Mouse (Mus musculus) hindbrain, embryonic 13.5 days (tissue): ENCODE data around the gene Pced1b. TPM values are rescaled to one million over a fixed set of nuclear protein-coding genes. Genes with fewer than 3 reads are reported as not detected.
"Not testable (repeated sequence)": the region's sequence is repeated elsewhere in the genome, so short reads cannot be mapped to it uniquely, and the experiment has no call there.

Experiments used
- ATAC-seq: fragments of 200-750 bp; cut with Nextera tagmentation; 2 replicates; pipeline ENCODE4 v1.8.0; 2017; ENCODE audit warnings: moderate TSS enrichment; ENCODE audit not compliant: low FRiP score
- H3K27ac ChIP-seq: fragments of 300-500 bp; sonication (generic); 2 replicates; pipeline ENCODE4 v1.5.1; 2015; ENCODE audit warnings: inconsistent platforms, mild to moderate bottlenecking, moderate library complexity
- H3K27me3 ChIP-seq: fragments of 300-500 bp; sonication (generic); 2 replicates; pipeline ENCODE4 v1.6.1; 2015; ENCODE audit warnings: mild to moderate bottlenecking, inconsistent platforms
- H3K36me3 ChIP-seq: fragments of 300-500 bp; sonication (generic); 2 replicates; pipeline ENCODE4 v1.6.1; 2015; ENCODE audit warnings: mild to moderate bottlenecking, inconsistent platforms
- H3K4me1 ChIP-seq: fragments of 300-500 bp; sonication (generic); replicated peaks from 2 replicates; pipeline ENCODE4 v1.6.1; 2015; ENCODE audit warnings: inconsistent platforms
- H3K4me2 ChIP-seq: fragments of 300-500 bp; sonication (generic); 2 replicates; pipeline ENCODE4 v1.6.1; 2015; ENCODE audit warnings: inconsistent platforms, mild to moderate bottlenecking, moderate library complexity
- H3K4me3 ChIP-seq: fragments of 300-500 bp; sonication (generic); 2 replicates; pipeline ENCODE4 v1.5.1; 2015; ENCODE audit warnings: mild to moderate bottlenecking, inconsistent platforms
- H3K9ac ChIP-seq: fragments of 300-500 bp; sonication (generic); 2 replicates; pipeline ENCODE4 v1.6.1; 2015; ENCODE audit warnings: mild to moderate bottlenecking, inconsistent platforms
- H3K9me3 ChIP-seq: fragments of 300-500 bp; sonication (generic); 2 replicates; pipeline ENCODE4 v1.6.1; 2016; ENCODE audit warnings: inconsistent platforms
- WGBS: fragments of 180-500 bp; shearing (Covaris S2); methylation state at CpG from one replicate; pipeline ENCODE4 v1.1.7; 2015; 5-methylcytosine and 5-hydroxymethylcytosine counted together
- polyA plus RNA-seq: library from polyadenylated mRNA; unstranded; fragments of >200 nt; fragmentation: Nextera tagmentation; extraction: Ambion mirVana; gene quantifications from 2 replicates; pipeline ENCODE4 v1.2.1, GENCODE M21; 2015

The Pced1b gene
- polyA plus RNA-seq, 1 experiment from 2014 or later: 4.5 TPM

DNA sequence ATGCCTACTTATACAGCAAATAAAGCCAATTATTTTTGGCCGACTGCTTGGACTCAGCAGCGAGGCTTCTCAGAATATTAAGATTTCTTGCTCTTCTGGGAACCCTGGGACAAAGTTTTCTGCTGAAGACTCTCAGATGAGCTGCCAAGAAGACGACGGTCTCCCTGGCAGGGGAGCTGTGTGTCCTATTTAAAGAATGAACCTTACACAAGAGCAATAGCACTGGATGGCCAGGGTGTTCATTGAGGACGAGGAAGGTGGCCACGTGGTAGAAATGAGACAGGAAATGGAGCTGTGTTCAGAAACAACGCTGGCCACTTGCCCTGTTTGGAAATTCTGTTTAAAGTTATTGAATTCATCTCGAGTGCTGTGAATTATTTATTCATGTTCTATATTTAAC lies 104.1 kb downstream of the Pced1b start:
- Histone ChIP-seq H3K4me1 (no peaks in the 10 kb centered on the region), H3K4me3 (no peak overlapping the region), H3K9ac (no peak overlapping the region), H3K4me2 (no peak overlapping the region), H3K27ac (no peak overlapping the region), H3K9me3 (no peaks in the 10 kb centered on the region), H3K27me3 (no peaks in the 10 kb centered on the region), H3K36me3 (no peaks in the 10 kb centered on the region)
- WGBS: 79% methylated on average over 8 of the region's 8 CpGs
- no peak for ATAC-seq

DNA sequence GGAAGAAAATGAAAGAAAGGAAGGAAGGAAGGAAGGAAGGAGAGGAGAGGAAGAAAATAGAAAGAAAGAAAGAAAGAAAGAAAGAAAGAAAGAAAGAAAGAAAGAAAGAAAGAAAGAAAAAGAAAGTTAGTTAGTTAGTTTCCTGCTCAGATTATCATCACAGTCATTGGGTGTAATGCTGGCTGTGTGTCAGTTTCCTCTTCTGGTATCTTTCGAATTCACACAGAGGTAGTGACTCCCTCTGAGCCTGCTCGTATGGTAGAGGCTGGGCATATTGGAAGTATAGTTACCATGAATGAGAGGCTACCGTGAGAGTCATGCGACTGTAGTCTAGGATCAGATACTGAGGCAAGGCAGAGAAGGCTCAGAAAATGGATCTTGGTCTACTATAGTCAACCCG lies 104.8 kb downstream of the Pced1b start:
- H3K4me1 ChIP-seq: no peaks in the 10 kb centered on the region
- H3K27me3 ChIP-seq: no peaks in the 10 kb centered on the region
- no peak overlapping the region for H3K9ac ChIP-seq
- no peaks in the 10 kb centered on the region for H3K36me3 ChIP-seq
- H3K27ac ChIP-seq: no peak overlapping the region
- no peaks in the 10 kb centered on the region for H3K9me3 ChIP-seq
- no peak for ATAC-seq
- no peak overlapping the region for H3K4me2 ChIP-seq
- no peak overlapping the region for H3K4me3 ChIP-seq
- WGBS: 93% methylated on average over 5 of the region's 5 CpGs

DNA sequence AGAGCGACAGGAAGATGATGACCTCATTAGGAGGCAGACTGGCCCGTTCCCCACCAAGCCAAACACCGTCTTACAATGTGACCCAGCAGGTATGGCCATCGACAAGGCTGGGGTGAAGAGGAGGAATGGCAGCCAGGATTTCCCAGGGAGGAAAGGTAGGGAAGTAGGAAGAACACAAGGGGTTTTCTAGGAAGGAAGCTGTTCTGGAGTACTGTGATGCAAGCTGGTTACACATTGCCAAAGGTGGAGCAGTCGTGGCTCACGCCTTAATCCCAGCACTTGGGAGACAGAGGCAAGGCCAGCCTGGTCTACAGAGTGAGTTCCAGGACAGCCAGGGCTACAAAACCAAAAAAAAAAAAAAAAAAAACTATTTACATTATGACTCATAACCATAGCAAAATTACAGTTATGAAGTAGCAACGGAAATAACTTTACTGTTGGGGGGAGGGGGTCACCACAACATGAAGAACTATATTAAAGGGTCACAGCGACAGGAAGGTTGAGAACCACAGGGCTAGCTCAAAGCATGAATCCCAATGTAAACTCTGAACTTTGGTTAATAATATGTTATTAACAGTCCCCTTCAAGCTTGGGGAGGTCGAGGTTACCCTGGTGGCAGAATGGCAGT lies 108.9 kb downstream of the Pced1b start:
- Histone ChIP-seq H3K9ac (no peak overlapping the region), H3K36me3 (no peaks in the 10 kb centered on the region), H3K4me3 (no peak overlapping the region), H3K9me3 (no peaks in the 10 kb centered on the region), H3K4me1 (peaks cover 7% of the 10 kb centered on the region; the same call in 1 of the 2 replicates), H3K27me3 (no peaks in the 10 kb centered on the region), H3K27ac (no peak overlapping the region), H3K4me2 (no peak overlapping the region)
- 86% methylated on average over 9 of the region's 9 CpGs for WGBS
- no peak for ATAC-seq

DNA sequence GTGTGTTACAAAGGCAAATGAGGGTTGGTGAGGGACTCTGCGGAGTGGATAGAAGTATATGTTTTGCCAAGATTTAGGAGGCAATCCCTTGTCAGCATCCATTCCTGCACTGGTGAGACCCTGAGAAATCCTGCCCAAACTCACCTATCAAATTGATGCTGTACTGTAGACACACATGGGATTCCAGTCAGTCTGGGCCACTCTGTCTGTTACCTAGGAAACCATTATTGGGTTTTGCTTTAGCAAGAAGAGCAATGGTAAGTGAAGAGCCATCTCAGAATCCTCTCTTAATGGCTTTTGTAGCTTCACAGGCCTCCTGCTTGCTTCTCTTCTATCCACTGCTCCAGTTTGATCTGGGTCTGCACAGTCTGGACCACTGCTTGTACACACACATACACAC lies 110.1 kb downstream of the Pced1b start:
- H3K9me3 ChIP-seq: no peaks in the 10 kb centered on the region
- no peak overlapping the region for H3K4me3 ChIP-seq
- H3K27me3 ChIP-seq: no peaks in the 10 kb centered on the region
- peaks cover 7% of the 10 kb centered on the region for H3K4me1 ChIP-seq
- H3K27ac ChIP-seq: peak overlapping the region; percentile 53
- H3K36me3 ChIP-seq: no peaks in the 10 kb centered on the region
- no peak for ATAC-seq
- H3K9ac ChIP-seq: no peak overlapping the region
- WGBS: 91% methylated on average over 1 of the region's 1 CpGs
- no peak overlapping the region for H3K4me2 ChIP-seq

DNA sequence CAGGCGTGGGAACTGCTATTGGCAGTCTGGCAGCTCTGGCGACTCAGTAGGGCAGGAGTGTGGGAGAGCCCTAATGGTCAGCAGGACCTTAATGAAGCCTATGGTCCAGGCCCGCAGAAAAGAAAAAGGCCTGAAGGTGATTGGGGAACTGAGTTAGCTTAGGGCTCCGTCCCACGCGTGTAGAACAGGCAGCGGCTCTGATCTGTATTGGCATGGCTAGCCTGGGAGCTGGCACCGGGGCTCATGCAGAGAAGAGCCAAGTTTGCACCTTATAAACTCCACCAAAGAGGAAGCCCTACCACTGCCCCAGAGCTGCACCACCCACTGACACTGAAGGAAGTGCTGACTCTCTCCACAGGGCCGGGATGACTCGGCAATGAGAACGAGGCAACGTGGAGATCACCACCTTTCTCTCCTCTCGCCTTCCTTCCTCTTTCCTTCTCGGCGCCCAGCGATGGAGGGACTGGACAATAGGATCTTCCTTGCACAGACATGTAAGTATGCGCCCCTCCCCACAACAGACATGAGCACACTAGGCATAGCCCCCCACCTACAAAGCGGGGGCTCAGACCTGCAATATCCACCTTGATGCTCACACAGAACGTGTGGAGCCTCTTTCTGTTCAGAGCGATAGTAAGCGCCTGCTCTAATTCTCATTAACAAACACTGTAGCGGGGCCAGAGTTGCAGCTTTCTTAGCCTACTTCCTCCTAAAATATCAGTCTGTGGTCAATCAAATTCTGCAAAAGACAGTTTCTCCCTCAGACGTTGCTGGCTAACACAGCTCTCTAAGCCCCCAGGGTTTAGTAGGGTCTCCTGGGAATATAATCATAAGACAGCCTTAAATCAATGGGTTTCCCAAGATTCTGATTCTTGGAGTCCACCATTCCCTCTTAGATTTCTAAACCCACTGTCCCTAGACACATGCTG lies 114.2 kb downstream of the Pced1b start:
- Histone ChIP-seq H3K9me3 (no peaks in the 10 kb centered on the region), H3K9ac (no peak overlapping the region), H3K36me3 (no peaks in the 10 kb centered on the region), H3K4me1 (peaks cover 7% of the 10 kb centered on the region), H3K4me3 (no peak overlapping the region), H3K4me2 (no peak overlapping the region), H3K27ac (no peak overlapping the region), H3K27me3 (no peaks in the 10 kb centered on the region)
- ATAC-seq: no peak
- 89% methylated on average over 23 of the region's 23 CpGs for WGBS

DNA sequence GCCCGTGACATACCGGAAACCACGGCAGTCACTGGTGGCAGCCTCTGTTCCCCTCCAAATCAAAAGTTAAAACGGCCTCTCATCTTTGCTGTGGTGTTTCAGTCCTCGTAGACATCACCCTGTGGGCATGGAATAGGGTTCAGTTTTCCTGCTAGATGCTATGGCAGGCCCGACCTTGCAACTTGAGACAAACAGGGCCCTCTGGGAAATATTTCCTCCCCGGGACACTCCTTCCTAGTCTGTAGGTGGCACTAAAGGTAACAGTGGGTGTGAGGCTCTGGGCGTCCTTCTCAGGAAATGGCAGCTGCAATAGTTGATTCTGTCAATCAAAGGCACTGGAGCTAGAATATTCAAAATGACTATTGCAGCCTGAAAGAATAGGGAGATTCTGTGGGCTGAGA lies 114.9 kb downstream of the Pced1b start:
- H3K4me1 ChIP-seq: peaks cover 7% of the 10 kb centered on the region
- no peaks in the 10 kb centered on the region for H3K36me3 ChIP-seq
- no peak overlapping the region for H3K9ac ChIP-seq
- H3K27me3 ChIP-seq: no peaks in the 10 kb centered on the region
- H3K27ac ChIP-seq: no peak overlapping the region
- no peaks in the 10 kb centered on the region for H3K9me3 ChIP-seq
- no peak overlapping the region for H3K4me2 ChIP-seq
- 75% methylated on average over 8 of the region's 8 CpGs for WGBS
- H3K4me3 ChIP-seq: no peak overlapping the region
- no peak for ATAC-seq

DNA sequence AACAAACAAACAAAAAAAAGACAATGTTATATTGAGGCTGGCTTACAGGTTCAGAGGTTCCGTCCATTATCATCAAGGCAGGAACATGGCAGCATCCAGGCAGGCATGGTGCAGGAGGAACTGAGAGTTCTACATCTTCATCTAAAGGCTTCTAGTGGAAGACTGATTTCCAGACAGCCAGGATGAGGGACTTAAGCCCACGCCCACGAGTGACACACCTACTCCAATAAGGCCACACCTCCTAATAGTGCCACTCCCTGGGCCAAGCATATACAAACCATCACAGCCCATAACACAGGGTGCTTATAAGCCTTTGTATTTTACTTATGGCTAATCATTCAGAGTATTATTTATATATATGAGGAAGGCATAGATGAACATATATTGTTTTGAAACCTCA lies 117.4 kb downstream of the Pced1b start:
- H3K36me3 ChIP-seq, H3K4me1 ChIP-seq, H3K4me2 ChIP-seq, ATAC-seq, H3K27ac ChIP-seq, H3K4me3 ChIP-seq, H3K9ac ChIP-seq, H3K27me3 ChIP-seq, H3K9me3 ChIP-seq: not testable (repeated sequence)
- 88% methylated on average over 3 of the region's 3 CpGs for WGBS

DNA sequence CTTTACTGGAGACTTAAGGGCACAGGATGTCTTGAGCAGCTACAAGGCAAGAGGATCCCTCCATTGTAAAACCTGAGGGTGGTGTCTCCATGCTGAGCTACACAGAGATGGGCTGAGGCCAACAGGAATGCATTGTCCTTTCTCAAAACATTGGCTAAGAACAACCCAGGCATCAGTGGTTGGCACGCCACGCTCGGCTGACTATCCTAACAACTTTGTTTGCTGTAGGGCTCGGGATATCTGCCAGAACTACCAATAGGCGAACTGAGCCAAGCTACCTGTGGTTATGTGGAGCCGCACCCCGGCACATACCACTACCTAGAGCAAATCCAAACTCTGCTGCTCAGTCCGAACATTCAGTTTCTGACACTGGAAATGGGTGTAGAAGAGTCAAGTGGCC lies 118.1 kb downstream of the Pced1b start:
- Histone ChIP-seq H3K4me2 (no peak overlapping the region), H3K4me3 (no peak overlapping the region), H3K4me1 (no peaks in the 10 kb centered on the region; the same call in none of the 2 replicates), H3K9ac (no peak overlapping the region), H3K36me3 (no peaks in the 10 kb centered on the region), H3K27ac (no peak overlapping the region), H3K9me3 (no peaks in the 10 kb centered on the region), H3K27me3 (no peaks in the 10 kb centered on the region)
- no peak for ATAC-seq
- WGBS: 92% methylated on average over 8 of the region's 8 CpGs

DNA sequence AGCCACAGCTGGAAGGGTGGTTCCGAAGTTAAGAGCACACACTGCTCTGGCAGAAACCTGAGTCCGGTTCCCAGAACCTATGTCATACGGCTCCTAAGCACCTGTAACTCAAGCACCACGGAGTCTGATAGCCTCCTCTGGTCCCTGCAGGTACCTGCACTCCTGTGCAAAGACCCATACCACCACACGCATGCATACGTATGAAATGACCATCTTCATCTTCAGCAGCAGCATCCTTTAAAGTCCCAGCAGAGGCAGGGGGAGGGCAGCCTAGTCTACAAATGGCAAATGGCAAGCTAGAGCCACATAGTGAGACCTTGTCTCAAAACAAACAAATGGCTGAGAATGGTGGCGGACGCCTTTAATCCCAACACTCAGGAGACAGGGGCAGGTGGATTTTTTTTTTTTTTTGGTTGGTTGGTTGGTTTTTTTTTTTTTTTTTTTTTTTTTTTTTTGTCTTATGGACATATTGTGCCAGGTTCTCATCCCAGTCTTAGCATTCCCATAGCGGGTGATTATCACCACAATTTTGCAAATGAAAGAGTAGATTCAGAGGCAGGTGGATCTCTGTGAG lies 121.2 kb downstream of the Pced1b start:
- Histone ChIP-seq H3K4me2 (no peak overlapping the region), H3K36me3 (no peaks in the 10 kb centered on the region), H3K4me3 (no peak overlapping the region), H3K4me1 (no peaks in the 10 kb centered on the region), H3K27ac (no peak overlapping the region), H3K9me3 (no peaks in the 10 kb centered on the region), H3K27me3 (no peaks in the 10 kb centered on the region), H3K9ac (no peak overlapping the region)
- WGBS: 93% methylated on average over 9 of the region's 9 CpGs
- no peak for ATAC-seq

DNA sequence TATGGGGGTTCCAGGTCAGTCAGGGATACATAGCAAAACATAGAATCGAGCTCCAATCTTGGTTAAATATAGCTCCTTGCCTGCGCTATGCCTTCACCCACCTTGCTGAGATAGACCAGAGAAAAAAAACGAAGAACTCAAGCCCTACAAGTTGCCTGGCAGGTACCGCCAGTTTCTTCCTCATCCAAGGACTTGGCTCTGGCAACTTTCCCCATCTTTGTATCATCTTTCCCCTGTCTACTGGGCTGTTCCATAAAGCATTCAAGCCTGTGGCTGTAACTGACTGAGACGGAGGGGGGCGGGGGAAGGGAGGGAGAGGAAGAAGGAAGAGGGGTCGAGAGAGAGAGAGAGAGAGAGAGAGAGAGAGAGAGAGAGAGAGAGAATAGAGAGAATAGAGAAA lies 121.7 kb downstream of the Pced1b start:
- H3K9me3 ChIP-seq: no peaks in the 10 kb centered on the region
- 86% methylated on average over 7 of the region's 7 CpGs for WGBS
- no peak overlapping the region for H3K4me2 ChIP-seq
- H3K4me1 ChIP-seq: peaks cover 5% of the 10 kb centered on the region
- no peak overlapping the region for H3K27ac ChIP-seq
- no peaks in the 10 kb centered on the region for H3K36me3 ChIP-seq
- H3K4me3 ChIP-seq: no peak overlapping the region
- no peak for ATAC-seq
- H3K27me3 ChIP-seq: no peaks in the 10 kb centered on the region
- H3K9ac ChIP-seq: no peak overlapping the region

DNA sequence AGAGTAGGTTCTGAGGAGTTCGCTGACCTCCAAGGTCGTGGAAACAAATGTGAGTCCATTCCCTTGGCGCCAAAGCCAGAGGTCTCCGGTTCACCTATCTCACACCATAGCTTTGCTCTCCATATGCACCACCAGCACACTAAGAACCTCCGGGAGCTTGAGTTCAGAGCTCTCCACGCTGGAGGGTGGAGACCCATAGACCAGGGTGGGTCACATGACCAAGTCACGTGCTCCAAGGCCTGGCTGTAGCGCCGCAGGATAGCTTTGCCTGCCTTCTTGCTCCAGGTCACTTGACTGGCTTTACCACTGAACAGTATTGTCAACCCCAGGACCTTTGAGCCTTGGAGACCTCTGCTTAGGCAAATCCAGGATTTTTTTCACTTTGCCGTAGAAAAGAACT lies 122.2 kb downstream of the Pced1b start:
- 86% methylated on average over 10 of the region's 10 CpGs for WGBS
- ATAC-seq: no peak
- H3K9me3 ChIP-seq: no peaks in the 10 kb centered on the region
- H3K4me1 ChIP-seq: peaks cover 7% of the 10 kb centered on the region
- no peak overlapping the region for H3K9ac ChIP-seq
- no peak overlapping the region for H3K4me2 ChIP-seq
- no peak overlapping the region for H3K4me3 ChIP-seq
- H3K27me3 ChIP-seq: no peaks in the 10 kb centered on the region
- no peak overlapping the region for H3K27ac ChIP-seq
- no peaks in the 10 kb centered on the region for H3K36me3 ChIP-seq

DNA sequence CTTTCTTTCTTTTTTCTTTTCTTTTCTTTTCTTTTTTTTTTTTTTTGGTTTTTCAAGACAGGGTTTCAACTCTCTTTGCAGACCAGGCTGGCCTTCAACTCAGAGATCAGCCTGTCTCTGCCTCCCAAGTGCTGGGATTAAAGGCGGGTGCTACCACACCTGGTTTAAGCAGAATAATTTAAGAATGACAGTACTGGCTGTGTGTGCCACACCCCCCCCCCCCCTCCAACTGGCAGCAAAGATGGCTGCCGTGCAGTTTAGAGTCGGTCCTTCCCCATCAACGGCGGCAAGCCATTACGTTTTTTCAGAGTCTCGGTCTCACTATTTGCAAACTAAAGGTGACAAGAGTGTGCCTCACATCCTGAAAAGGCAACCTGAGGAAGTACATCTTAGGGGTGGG lies 124.0 kb downstream of the Pced1b start:
- Histone ChIP-seq H3K9ac (no peak overlapping the region), H3K4me2 (no peak overlapping the region), H3K4me3 (no peak overlapping the region), H3K4me1 (peaks cover 7% of the 10 kb centered on the region), H3K36me3 (no peaks in the 10 kb centered on the region), H3K27ac (no peak overlapping the region), H3K9me3 (no peaks in the 10 kb centered on the region), H3K27me3 (no peaks in the 10 kb centered on the region)
- no peak for ATAC-seq
- WGBS: 99% methylated on average over 7 of the region's 7 CpGs
